Mouse (Mus musculus) adrenal gland, adult 8-10 months (tissue): ENCODE measurements around the gene Syne2. TPM values are rescaled to one million over a fixed set of nuclear protein-coding genes. Genes with fewer than 3 reads are reported as not detected.
"Not testable (repeated sequence)": the region's sequence is repeated elsewhere in the genome, so short reads cannot be mapped to it uniquely, and the experiment has no call there.

Experiments
- DNase-seq: peaks from one replicate; pipeline ENCODE4 v3.0.0; 2022
- microRNA-seq, 2 experiments: library from miRNA; unstranded; fragments of <30 nt; microRNA quantifications; one replicate each; pipeline ENCODE4 v1.2.0; 2022
- total RNA-seq, 4 experiments: library from RNA; stranded (reverse); gene quantifications; 2 replicates each; pipeline ENCODE4 v1.2.4; 2022

The Syne2 gene
- total RNA-seq, 4 experiments from 2014 or later, result 44.7 to 90.5 (median 59.6) TPM

DNA sequence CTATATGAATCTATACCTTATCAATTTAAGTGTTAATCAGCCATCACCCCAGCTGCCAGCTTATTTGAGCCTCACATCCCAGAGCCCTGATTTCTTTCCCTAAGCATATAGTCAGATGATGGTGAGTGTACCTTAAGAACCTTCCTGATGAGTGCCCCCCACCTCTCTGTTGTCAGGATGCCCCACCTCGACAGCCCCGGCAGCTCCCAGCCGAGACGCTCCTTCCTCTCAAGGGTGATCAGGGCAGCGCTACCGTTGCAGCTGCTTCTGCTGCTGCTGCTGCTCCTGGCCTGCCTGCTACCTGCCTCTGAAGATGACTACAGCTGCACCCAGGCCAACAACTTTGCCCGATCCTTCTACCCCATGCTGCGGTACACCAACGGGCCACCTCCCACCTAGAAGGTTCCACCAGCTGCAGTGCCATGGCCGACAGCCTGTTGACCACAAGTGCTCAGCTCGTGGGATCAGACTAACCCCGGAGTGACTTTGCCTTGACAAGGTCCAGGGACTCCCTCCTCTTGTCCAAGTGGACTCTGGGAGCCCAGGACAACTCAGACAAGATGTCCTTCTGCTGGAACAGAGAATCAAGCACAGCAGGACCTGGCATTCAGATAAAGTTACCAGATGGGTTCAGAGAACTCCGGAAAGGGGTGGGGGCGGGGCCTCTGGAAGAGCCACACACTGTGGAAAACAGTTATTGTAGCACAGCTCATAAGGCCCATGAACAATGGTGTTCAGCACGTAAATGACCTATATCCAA is 291.9 kb downstream of the Syne2 start:
- DNase-seq, result no peak

DNA sequence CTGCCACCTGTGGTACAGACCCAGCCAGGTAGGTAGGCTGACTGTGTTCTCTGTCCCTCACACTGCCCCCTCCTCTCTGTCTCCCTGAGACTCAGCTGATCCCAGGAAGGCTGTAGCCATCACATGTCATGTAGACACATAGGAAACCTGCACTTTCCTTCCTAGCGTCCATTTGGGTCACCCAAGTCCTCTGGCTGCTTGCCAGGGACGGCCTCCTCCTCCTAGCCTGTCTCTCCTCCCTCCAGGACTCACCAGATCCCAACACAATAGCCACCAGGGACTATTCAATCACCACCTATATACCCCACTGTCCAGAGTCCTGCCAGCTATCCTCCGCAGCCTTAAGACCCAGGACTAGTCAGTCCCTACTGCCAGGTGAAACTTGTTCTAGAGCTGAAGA is 293.1 kb downstream of the Syne2 start:
- no peak for DNase-seq

DNA sequence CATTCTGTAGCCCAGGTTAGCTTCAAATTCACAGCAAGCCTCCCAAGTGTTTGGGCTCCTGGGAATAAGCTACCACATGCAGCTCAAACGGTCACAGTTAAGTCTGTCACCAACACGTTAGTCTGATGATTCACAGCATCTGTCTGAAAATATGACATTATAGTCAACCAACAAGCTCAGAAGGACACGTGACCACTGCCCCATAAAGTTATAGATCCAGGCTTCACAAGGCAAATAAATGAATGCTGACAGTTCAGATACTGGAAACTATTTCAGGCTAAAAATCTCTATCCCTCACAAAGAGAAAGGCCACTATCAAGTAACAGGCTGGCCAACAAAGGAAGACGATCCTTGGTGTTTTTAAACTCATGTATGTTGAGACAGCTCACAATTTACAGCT is 298.6 kb downstream of the Syne2 start:
- no peak for DNase-seq

DNA sequence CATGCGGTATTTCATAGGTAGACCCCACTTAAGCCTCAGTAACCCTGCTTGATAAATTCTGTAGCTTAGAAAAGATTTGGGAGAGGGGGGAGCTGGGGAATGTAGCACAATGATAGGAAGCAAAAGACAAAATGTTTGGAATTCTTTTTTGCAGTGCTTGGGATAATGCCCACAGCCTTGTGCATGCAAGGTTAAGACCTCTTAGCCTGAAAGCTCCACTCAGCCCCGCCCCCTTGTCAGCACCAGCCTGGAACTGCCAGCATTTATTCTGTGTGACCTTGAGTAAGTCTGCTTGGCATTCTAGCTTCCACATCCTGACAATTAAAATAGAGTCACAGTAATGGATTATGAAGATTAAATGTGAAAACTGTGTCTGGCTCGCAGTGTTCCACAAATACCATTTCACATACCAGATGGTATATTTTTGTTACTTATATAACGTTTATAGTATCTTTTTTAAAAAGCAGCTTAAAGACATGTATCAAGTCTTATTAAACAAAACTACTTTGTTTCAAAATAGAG is 299.8 kb downstream of the Syne2 start:
- DNase-seq, result peak; percentile 46

DNA sequence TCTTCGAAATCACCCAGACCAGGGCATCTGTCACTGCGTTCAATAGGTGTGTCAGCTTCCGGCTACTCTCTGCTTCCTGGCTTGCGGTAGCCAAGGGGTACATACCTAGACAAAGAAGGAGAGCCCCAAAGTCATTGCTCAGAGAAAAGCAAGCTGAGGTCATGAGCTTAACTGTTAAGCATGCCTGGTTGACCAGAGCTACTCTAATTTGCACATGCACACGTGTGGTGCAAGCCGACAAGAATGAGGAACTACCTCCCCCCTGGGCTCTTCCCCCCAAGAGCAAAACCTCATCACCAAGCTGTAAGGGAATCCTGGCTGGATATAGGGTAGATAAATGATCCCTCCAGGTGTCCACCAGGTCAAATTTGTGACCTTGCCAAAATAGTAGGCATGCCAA is 305.3 kb downstream of the Syne2 start:
- DNase-seq, result no peak

DNA sequence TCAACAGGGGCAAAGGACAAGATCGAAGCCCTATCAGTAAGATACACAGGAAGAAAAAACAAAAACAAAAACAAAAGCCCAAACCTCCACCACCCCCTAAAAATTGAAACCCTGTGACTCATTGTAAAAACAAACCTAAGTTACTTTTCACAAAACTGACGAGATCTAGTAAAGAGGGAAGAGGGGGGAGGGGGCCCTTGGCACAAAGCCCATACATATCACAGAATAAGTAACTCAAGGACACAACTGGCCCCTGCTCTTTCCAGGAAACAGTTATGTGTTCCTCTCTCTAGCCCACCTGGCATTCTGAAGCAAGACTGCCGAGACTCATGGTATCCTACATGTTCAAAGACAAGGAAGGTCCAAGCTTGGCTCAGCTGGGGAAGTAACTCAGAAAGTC is 310.4 kb downstream of the Syne2 start:
- no peak for DNase-seq

DNA sequence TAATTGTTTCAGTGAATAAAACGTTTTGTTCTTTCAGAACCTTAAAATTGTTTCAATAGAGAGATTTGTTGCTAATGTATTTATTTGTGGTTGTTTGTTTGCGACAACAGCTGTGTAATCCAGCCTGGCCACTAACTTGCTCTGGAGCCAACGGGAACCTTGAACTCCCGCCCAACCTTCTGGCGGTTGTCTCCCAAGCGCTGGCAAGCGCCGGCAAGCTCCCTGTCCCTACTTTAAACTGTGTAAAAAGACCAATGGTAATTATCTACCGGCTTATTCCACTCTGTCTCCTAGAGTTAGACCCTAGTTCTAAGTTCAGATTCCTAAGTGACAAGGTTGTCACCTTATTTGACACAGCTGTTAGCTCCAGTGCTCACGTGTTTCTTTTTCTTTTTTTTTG is 310.9 kb downstream of the Syne2 start:
- DNase-seq, result no peak

DNA sequence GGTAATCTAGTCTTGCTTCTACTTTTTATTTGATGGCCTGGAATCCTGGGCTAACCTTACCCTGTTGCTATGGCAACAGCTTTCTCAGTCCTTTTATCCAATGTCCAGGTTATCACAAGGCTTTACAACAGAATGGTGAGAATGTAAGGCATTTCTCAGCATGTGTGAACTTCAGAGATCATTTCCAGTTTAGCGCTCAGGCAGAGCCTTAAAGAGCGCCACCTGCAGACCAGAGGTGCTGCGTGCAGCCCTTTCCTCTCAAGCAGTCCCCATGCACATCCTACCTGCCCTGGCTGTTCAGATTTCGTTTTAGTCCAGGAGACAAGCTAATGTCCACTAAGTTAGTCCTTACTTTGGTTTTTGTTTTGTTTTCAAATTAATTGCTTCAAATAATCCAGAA is 312.3 kb downstream of the Syne2 start:
- DNase-seq, result no peak

DNA sequence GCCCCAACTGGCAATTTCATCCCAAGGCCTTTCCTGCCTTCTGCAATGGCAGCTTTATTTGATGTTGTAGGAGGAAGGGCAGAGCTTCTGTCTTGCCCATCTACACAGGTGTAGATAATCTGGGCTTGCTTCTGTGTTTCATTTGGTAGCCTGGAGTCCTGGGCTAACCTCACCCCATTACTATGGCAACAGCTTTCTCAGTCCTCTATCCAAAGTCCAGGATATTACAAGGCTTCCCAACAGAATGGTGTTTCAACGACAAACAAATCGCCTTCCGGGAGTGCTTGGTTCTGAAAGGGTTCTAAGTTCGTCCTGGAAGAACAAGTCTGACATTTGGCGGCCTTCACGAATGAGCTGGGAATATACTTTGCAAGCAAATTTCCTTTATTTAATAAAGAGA is 313.0 kb downstream of the Syne2 start:
- DNase-seq, result no peak

DNA sequence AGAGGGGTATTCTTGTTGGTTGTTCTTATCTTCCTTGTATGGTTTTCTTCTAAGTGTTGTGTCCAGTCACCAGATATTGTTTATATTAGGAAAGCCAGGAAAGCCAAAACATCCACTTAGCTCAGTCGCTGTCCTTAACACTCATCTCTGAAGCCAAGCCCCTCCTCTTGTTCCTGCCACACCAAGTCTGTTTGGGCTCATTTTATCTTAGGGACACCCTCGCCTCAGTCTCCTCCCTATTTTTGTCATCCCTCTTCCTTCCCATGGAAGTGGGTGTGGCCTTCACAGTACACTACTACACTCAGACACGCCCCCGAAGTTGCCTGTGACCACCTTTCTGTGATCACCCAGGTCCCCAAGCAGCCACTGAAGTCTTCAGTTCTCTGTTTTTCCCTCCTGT is 314.7 kb downstream of the Syne2 start:
- DNase-seq, result no peak

DNA sequence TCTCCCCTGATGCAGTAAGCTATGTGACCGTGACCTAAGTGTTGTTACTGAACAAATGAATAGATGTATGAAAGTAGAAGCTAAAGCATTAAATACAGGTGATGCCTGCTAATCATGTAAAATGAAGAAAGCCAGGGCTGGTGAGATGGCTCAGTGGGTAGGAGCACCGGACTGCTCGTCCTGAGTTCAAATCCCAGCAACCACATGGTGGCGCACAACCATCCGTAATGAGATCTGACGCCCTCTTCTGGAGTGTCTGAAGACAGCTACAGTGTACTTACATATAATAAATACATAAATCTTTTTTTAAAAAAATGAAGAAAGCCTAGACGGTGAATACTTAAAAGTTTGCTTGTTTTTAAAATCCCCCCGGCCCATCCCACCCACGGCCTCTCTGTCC is 315.1 kb downstream of the Syne2 start:
- not testable (repeated sequence) for DNase-seq

DNA sequence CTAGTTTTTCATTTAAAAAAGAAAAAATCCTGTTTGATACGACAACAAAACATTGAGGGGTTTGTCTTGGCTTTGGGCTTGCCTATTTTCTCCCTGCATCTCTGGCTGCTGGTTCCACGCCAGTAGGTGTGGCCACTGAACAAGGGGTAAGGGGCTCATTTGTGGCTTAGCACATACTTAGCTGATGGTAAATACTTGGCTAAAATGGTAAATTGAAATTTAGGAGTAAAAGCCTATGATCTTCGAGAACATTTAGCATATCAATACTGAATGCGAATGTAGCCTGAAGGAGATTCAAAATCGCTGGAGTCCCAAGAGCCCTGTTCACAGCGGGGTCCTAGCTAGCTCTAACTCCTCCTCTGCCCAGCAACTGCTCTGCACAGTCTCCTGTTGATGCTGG is 318.8 kb downstream of the Syne2 start:
- DNase-seq, result no peak

DNA sequence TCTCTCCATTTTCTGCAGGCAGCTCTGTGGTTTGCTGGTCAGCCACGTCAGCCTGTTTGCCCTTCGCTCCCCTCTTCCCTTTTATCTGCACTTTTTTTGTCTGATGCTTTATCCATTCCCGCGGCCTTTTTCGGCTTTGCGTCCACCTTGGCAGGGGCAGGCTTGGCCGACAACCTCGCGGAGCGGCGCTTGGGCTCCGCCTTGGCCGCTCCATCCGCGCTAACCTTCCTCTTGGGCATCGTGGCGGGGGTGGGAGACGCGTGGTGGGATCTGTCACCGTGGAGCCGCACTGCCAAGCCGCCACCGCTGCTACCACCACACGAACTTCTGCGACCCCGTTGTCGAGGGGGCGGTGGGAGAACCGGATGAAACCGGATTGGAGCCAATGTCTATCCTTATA is 334.5 kb downstream of the Syne2 start:
- DNase-seq, result not testable (repeated sequence)

Small RNA genes within 50 kb of the gene (microRNA-seq; reads per million reads assigned to microRNA genes)
- 0.34 to 0.35 reads per million in 2 experiments for gene Mir5101

Other genes starting within 250 kb of the Syne2 start
- gene Ppp2r5e, start 221.9 kb upstream of the Syne2 start, total RNA-seq, result 10 to 100 TPM; 50.9 to 58.1 (median 51.5) TPM
- 1 to 10 TPM; 4.8 to 5.9 (median 5.5) TPM for gene Wdr89, start 148.6 kb upstream of the Syne2 start, total RNA-seq
- 100 to 1,000 TPM; 155 to 228 (median 174) TPM for gene Sgpp1, start 82.4 kb upstream of the Syne2 start, total RNA-seq